Mouse (Mus musculus): ENCODE measurements at regions not wholly inside any gene's neighbourhood (a gene's known extent, or its start where the extent isn't known, plus 50 kb on each side); places are given as distances from the start of the nearest gene placed in this dataset.

DNA sequence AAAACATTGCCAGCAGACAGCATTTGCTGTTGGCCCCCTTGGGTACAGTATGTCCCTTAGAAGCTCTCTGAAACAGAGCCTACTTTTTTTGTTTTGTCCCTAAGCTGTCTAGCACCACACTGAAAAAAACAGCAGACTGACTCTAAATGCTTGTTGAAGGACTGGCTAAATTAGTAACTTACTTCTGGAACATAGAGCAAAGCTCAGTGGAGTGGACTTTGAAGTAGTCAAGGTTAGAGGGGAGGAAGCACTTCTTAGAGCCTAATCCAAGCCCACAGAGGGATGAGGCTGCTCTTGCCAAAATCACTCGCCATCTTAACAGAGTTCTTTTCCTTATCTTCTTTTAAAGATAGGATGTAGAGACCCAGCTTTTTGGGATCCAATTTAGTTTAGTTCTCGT, 188.4 kb upstream of the Nhs start:
- no peaks in the 10 kb centered on the region for H3K9me3 ChIP-seq (replicated peaks; ENCODE audit: insufficient read depth, low read length)
- H3K27me3 ChIP-seq (ENCODE audit: control insufficient read depth in 1 of 2, insufficient read depth in 2 of 2, low read length in 2 of 2), result no peaks in the 10 kb centered on the region
- no peak overlapping the region for H3K27ac ChIP-seq (ENCODE audit: control insufficient read depth, low read depth, low read length)
- no peak for DNase-seq (ENCODE audit: low read depth, low spot score)
- no peaks in the 10 kb centered on the region for H3K36me3 ChIP-seq (ENCODE audit: control insufficient read depth in 1 of 2, insufficient read depth in 2 of 2, low read length in 2 of 2)
- H3K4me1 ChIP-seq (ENCODE audit: control insufficient read depth in 1 of 2, insufficient read depth in 2 of 2, low read length in 2 of 2), result no peaks in the 10 kb centered on the region
- TF ChIP-seq MYB (IDR thresholded peaks at IDR 0.05; ENCODE audit: low read depth, low read length) (no peak), ZC3H11A (IDR thresholded peaks at IDR 0.05; ENCODE audit: low read depth, low read length) (no peak)
- H3K9ac ChIP-seq (ENCODE audit: control insufficient read depth, low read depth, low read length, poor library complexity, severe bottlenecking), result no peak overlapping the region
- H3K79me2 ChIP-seq (ENCODE audit: control insufficient read depth, insufficient read depth, low read length, poor library complexity), result no peaks in the 10 kb centered on the region
- H3K4me3 ChIP-seq (ENCODE audit: control insufficient read depth in 1 of 2, insufficient read depth in 1 of 2, low read depth in 2 of 2, low read length in 2 of 2), result no peak overlapping the region

DNA sequence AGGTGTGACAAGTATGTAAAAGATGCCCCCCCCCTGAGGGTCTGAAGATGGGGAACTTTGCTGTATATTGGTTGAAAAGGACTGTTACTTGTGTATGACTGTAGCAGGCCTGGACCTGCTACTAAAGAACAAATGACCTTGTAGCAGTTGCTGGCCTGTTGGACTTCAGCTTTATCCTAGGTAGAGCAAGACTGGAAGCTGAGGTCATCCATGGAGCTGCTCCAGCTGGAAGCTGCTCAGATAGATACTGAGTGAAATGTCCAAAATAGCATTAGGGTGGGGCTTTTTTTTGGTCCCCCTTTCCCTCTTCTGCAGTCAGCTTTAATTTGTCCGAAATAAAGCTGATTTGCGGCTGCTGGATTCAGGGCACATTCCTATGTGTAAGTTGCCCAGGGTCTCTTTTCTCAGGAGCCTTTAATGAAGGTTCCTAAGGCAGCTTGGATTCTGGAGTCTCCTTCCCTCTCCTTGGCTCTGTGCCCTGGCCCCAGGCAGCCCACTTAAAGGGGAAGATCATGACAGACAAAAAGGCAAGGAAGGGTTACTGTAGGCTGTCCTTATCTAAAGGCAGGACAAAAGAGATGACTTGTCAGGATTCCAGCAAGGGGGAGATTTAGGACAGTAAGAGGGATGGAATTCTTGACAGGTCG, 186.1 kb upstream of the Nhs start:
- Histone ChIP-seq H3K79me2 (ENCODE audit: control insufficient read depth, insufficient read depth, low read length, poor library complexity) (no peaks in the 10 kb centered on the region), H3K4me1 (ENCODE audit: control insufficient read depth in 1 of 2, insufficient read depth in 2 of 2, low read length in 2 of 2) (no peaks in the 10 kb centered on the region), H3K9ac (ENCODE audit: control insufficient read depth, low read depth, low read length, poor library complexity, severe bottlenecking) (no peak overlapping the region), H3K9me3 (replicated peaks; ENCODE audit: insufficient read depth, low read length) (no peaks in the 10 kb centered on the region), H3K27me3 (ENCODE audit: control insufficient read depth in 1 of 2, insufficient read depth in 2 of 2, low read length in 2 of 2) (no peaks in the 10 kb centered on the region), H3K4me3 (ENCODE audit: control insufficient read depth in 1 of 2, insufficient read depth in 1 of 2, low read depth in 2 of 2, low read length in 2 of 2) (no peak overlapping the region), H3K27ac (ENCODE audit: control insufficient read depth, low read depth, low read length) (no peak overlapping the region), H3K36me3 (ENCODE audit: control insufficient read depth in 1 of 2, insufficient read depth in 2 of 2, low read length in 2 of 2) (no peaks in the 10 kb centered on the region)
- TF ChIP-seq TAL1 (IDR thresholded peaks at IDR 0.05; ENCODE audit: low read length) (no peak), ZKSCAN1 (IDR thresholded peaks at IDR 0.05; ENCODE audit: low read depth, low read length) (no peak), USF2 (IDR thresholded peaks at IDR 0.05; ENCODE audit: borderline replicate concordance in 1 of 2, insufficient read depth in 1 of 2, low read depth in 1 of 2, low read length in 2 of 2) (no peak), ZNF384 (IDR thresholded peaks at IDR 0.05; ENCODE audit: low read depth, low read length) (no peak), GATA1 (IDR thresholded peaks at IDR 0.05; ENCODE audit: low read depth, low read length) (no peak), UBTF (IDR thresholded peaks at IDR 0.05; ENCODE audit: borderline replicate concordance, insufficient read depth, low read depth, low read length) (no peak), EP300 (IDR thresholded peaks at IDR 0.05; ENCODE audit: low read depth in 1 of 2, low read length in 2 of 2) (no peak), CHD2 (IDR thresholded peaks at IDR 0.05; ENCODE audit: low read length) (no peak), RAD21 (IDR thresholded peaks at IDR 0.05; ENCODE audit: low read depth, low read length) (no peak), MXI1 (IDR thresholded peaks at IDR 0.05; ENCODE audit: low read depth, low read length) (no peak), TBP (IDR thresholded peaks at IDR 0.05; ENCODE audit: low read depth, low read length) (no peak), E2F4 (IDR thresholded peaks at IDR 0.05; ENCODE audit: borderline replicate concordance, low read depth, low read length) (no peak), SIN3A (IDR thresholded peaks at IDR 0.05; ENCODE audit: low read length) (no peak), BHLHE40 (IDR thresholded peaks at IDR 0.05; ENCODE audit: borderline replicate concordance, low read depth, low read length) (no peak), MYC (IDR thresholded peaks at IDR 0.05; ENCODE audit: low read depth, low read length) (no peak)
- DNase-seq (ENCODE audit: low read depth, low spot score), result no peak

Data from MEL (cell line).